Mouse (Mus musculus): ENCODE measurements around the gene Golim4.

Golim4 gene

DNA sequence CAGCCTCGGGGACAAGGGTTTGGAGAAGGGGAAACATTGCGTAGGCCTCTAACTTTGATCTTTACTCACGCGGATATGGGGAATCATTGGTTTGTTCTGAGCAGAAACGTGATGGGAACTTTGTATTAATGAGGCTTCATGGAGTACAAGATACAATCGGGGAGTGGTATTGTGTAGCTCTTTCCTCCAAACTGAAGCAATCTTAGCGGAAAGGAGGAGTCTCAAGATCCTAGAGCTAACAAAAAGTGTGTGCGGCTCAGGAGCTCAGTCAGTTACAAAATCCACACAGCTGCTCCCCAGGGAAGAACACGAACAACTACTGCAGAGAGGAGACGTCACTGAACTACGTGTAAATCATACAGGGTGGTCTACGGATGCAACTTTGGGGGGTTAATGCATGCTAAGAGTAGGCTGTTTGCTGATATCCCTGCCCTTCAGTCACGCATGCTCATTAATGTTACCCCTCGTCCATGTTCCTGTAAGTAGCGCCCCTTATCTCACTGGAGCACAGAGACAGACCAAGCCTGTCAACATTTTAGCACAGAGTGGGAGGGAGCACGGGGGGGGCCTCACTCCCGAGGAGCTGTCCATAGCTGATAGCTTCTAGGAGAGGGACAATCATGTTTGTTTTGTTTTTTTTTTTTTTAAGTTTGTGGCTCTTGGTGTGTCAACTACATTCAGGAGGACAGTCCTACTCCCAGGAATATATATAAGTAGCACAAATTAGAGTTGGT, 38.8 kb downstream of the Golim4 start:
- DNase-seq: no peak

GRCm38 (mm10) chr3:75912786-75913185, 44.0 kb downstream of the Golim4 start:
- no peak for DNase-seq

DNA sequence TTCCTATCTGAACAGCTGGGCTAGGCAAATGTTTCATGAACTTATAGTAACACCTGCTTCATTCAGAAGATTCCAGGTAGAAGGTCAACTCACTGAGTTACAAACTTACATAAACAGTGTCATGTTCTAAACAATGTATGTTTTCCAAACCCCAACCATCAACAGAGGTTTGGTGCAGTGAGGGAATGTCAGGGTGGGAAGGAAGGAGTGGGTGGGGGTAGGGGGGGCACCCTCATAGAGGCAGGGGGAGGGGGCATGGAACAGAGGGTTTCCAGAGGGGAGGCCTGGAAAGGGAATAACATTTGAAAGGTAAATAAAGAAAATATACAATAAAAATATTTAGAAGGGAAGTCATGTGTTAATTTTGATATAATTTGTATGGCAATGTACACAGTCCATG, 46.0 kb downstream of the Golim4 start:
- DNase-seq: no peak

DNA sequence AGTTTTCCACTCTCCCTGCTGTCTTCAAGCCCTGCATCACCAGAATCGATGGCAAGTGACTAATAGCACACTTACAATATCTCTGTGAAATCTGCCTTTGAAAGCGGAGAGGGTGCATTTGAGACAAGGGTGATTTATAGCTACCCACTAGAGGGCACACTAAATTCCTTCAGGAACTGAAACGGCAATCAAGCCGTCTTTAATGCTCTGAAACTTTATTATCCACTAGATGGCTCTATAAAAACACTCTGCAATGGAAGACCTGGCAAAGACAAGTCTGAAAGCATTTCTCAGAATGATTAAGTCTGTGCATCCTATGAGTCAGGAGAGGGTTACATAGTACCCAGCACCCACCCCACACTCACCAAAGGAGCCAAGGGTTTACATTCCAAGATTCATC, 46.5 kb downstream of the Golim4 start:
- DNase-seq: no peak

- no peak for DNase-seq
Measured at GRCm38 (mm10) chr3:75901903-75902598, 54.7 kb downstream of the Golim4 start.

- DNase-seq: no peak
Measured at GRCm38 (mm10) chr3:75895075-75895474, 61.7 kb downstream of the Golim4 start.

DNA sequence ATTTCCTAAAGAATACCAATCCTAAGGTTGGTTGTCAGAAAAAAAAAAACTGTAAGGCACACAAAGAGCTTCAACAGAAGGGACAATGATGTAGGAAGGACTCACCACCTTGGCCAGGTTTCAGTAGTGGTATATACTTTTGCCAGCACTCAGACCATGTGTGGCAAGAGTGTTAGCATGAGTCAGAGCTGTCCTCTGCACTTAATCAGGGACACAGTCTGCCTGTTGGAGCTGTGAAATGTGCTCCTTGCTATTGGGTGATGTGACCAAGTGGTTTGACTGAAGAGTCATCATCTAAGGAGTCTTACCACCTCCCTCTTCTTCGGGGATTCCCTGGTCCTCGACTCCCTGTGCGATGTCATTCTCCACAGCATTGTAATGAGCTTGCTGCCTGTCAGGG, 65.2 kb downstream of the Golim4 start:
- DNase-seq: no peak

- no peak for DNase-seq
Measured at GRCm38 (mm10) chr3:75889323-75889722, 67.4 kb downstream of the Golim4 start.

DNA sequence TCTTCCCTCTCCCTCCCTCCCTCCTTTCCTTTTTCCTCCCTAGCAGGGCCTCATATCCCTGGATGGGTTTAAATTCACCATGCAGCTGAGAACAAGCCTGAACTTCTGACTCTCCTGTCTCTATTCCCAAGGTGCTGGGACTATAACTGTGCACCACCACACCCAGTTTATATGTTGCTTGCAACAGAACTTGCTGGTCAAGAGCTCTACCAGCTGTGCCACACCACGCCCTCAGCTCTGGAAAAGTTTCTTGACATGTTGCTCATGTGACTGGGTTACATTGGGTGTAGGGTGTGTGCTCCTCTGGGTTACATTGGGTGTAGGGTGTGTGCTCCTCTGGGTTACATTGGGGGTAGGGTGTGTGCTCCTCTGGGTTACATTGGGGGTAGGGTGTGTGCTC, 75.2 kb downstream of the Golim4 start:
- no peak for DNase-seq

GRCm38 (mm10) chr3:75879269-75879668, 77.5 kb downstream of the Golim4 start:
- no peak for DNase-seq

DNA sequence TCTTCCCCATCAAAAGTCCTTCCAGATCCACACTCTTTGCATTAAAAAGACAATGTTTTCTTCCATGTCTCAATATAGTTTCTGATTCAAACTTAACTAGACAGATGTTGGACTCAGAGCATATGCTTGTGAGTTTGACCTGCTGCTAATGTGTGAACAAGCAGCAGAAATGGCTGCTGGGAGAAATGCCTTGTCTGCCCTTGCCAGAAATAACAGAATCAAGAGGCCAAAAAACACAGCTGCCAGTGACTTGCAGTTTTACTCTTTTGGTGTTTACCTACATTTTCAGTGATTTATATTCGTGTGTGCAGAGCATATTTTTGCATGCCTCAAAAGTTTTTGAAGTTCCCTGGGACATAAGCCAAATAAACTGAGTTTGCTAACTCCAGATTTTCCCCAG, 87.9 kb downstream of the Golim4 start:
- DNase-seq: no peak

GRCm38 (mm10) chr3:75864203-75864602, 92.5 kb downstream of the Golim4 start:
- no peak for DNase-seq

DNA sequence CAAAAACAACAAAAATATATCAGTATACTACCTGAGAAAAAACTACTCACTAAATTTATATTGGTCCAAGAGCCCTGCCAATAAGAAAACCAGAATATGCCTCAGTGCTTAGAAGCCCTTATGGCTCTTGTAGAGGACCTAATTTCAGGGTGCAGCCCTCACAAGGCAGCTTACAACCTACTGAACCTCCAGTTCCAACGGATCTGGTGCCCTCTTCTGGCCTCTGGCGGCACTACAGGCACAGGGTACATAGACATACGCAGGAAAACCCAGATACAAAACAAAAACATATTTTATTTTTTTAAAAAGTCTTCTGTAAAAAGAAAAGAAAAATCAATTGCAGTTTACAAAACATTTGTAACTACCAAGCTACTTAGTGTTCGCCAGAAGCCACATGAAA, 95.1 kb downstream of the Golim4 start:
- peak; percentile 81 for DNase-seq

- no peak for DNase-seq
Measured at GRCm38 (mm10) chr3:75860760-75861159, 96.0 kb downstream of the Golim4 start.

DNA sequence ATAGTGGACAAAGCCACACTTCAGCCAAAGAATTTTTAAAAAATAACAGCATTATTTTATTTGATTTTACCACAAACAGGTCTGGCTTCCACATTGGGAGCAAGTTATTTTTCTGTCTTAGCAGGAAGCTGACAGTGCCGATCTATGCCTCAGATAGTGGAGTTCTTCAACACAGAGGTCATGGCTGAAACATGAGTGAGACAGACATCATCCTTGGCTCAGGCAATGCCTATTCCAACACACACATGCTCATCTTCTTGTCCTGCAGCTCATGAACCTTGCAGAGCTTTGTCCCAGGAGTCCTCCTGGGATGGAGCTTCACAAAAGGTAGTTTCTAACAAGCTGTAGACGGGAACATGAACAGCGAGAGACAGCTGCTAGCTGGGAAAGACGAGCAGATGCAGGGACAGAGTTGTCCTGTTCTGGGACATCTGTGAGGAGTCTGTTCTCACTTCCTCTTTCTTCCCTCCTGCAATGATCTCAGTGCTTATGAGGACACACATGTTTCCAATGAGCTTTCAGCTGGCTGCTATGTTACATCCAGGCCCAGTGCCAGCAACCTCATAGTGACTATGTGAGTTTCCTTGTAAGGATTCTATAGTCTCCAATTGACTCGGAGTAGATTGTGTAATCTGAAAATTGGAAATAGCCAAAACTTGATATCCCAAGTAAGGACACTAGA, 121.3 kb downstream of the Golim4 start:
- no peak for DNase-seq

DNA sequence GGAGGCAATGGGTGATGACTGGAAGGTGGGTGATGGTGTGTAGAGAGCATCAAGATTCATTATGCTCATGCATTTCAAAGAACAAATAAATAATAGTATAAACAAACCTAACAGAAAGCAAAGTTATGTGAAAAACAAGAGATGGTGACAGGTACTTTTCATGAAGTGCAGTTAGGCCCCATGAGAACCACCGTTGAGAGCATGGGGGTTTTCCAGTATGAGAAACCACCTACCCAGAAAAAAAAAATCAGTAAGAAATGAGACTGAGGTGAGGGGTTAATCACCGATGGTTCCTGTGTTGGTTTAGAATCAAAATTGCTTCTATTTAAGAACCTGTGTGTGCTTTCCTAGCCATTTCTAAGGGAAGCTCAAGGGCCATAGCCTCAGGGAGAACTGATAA, 121.9 kb downstream of the Golim4 start:
- DNase-seq: no peak
